In genomic region chr6:50588251-50588650, GRCm38 (mm10) we compare ENCODE assay signal across 8 mouse cellular contexts. TPM values are rescaled to one million over a fixed set of nuclear protein-coding genes. Genes with fewer than 3 reads are reported as not detected.
DNase-seq lines count a peak whose midpoint lies in the region; ATAC-seq and TF ChIP-seq lines count a peak whose summit lies in the region.

No protein-coding gene starts in this region.

- WGBS in heart, postnatal 0 days: 98% methylated on average over 1 of the region's 1 CpGs
- 91% methylated on average over 1 of the region's 1 CpGs for WGBS in heart, embryonic 11.5 days (ENCODE audit: insufficient replicate concordance)
- WGBS in thymus, adult 2 months: 96% methylated on average over 1 of the region's 1 CpGs

- no peak overlapping the region for H3K27ac ChIP-seq in heart, postnatal 0 days (ENCODE audit: low read depth)
- no peak overlapping the region for H3K27ac ChIP-seq in heart, embryonic 11.5 days (ENCODE audit: low read depth, low read length)
- no peak overlapping the region for H3K27ac ChIP-seq in thymus, adult 2 months (ENCODE audit: control insufficient read depth, insufficient read depth, low read length)

- no peaks in the 10 kb centered on the region for H3K36me3 ChIP-seq in heart, postnatal 0 days (replicated peaks; ENCODE audit: control insufficient read depth, insufficient read depth, low read length)
- no peaks in the 10 kb centered on the region for H3K36me3 ChIP-seq in heart, embryonic 11.5 days (ENCODE audit: control insufficient read depth, insufficient read depth, low read length)
- H3K36me3 ChIP-seq in thymus, adult 2 months (ENCODE audit: control insufficient read depth, insufficient read depth, low read length): no peaks in the 10 kb centered on the region

- no peak overlapping the region for H3K4me3 ChIP-seq in heart, postnatal 0 days (ENCODE audit: low read depth, low read length)
- no peak overlapping the region for H3K4me3 ChIP-seq in heart, embryonic 11.5 days (ENCODE audit: low read depth, low read length)
- H3K4me3 ChIP-seq in thymus, adult 2 months (ENCODE audit: control insufficient read depth, insufficient read depth, low read length): no peak overlapping the region

- TF ChIP-seq EP300 in heart, postnatal 0 days (IDR thresholded peaks at IDR 0.05; ENCODE audit: low read depth): no peak

- peak; percentile 72 for DNase-seq in heart, postnatal 0 days (ENCODE audit: low spot score)
- DNase-seq in thymus, adult 2 months: peak; percentile 69
- DNase-seq in thymus, postnatal 36 days: no peak
- peak; percentile 79 for DNase-seq in c-Kit-positive CD71-positive TER-119-negative erythroid progenitor cells, embryonic 14.5 days (ENCODE audit: low read depth)
- DNase-seq in heart, postnatal 4 days: peak; percentile 70
- DNase-seq in mesoderm, embryonic 11.5 days (ENCODE audit: low read depth, low spot score): peak; percentile 83
- peak; percentile 59 for DNase-seq in thymus, postnatal 4 days

- H3K27me3 ChIP-seq in heart, postnatal 0 days (ENCODE audit: control insufficient read depth, insufficient read depth, low read length): no peaks in the 10 kb centered on the region
- no peaks in the 10 kb centered on the region for H3K27me3 ChIP-seq in heart, embryonic 11.5 days (ENCODE audit: control insufficient read depth, insufficient read depth, low read length)
- no peaks in the 10 kb centered on the region for H3K27me3 ChIP-seq in thymus, adult 2 months (ENCODE audit: control insufficient read depth, insufficient read depth, low read length)

- TF ChIP-seq CTCF in heart, postnatal 0 days (IDR thresholded peaks at IDR 0.05; ENCODE audit: low read depth): peak; percentile 83
- TF ChIP-seq CTCF in thymus, adult 2 months (IDR thresholded peaks at IDR 0.05; ENCODE audit: borderline replicate concordance, control insufficient read depth, extremely low read depth, insufficient read depth, low read length, poor library complexity): no peak

- no peaks in the 10 kb centered on the region for H3K4me1 ChIP-seq in heart, postnatal 0 days (ENCODE audit: control insufficient read depth, insufficient read depth)
- 0 out of 2 replicates have a peak, but pooled peaks cover 2% of the 10 kb centered on the region for H3K4me1 ChIP-seq in heart, embryonic 11.5 days (ENCODE audit: control insufficient read depth, insufficient read depth, low read length)
- no peaks in the 10 kb centered on the region for H3K4me1 ChIP-seq in thymus, adult 2 months (replicated peaks; ENCODE audit: control insufficient read depth, insufficient read depth, low read length)

- no peak overlapping the region for H3K4me2 ChIP-seq in heart, postnatal 0 days (ENCODE audit: low read depth, low read length)
- H3K4me2 ChIP-seq in heart, embryonic 11.5 days: no peak overlapping the region

- no peak for ATAC-seq in heart, postnatal 0 days (ENCODE audit: insufficient read depth, low read depth)
- no peak for ATAC-seq in heart, embryonic 11.5 days (replicated peaks; ENCODE audit: insufficient number of reproducible peaks, low FRiP score, low TSS enrichment)

- TF ChIP-seq POLR2A in thymus, adult 2 months (IDR thresholded peaks at IDR 0.05; ENCODE audit: control insufficient read depth, extremely low read depth, insufficient read depth, low read length, poor library complexity): no peak

- no peaks in the 10 kb centered on the region for H3K9me3 ChIP-seq in heart, postnatal 0 days (replicated peaks; ENCODE audit: control insufficient read depth, low read length)
- H3K9me3 ChIP-seq in heart, embryonic 11.5 days (replicated peaks; ENCODE audit: control insufficient read depth, low read length): no peaks in the 10 kb centered on the region

- no peak overlapping the region for H3K9ac ChIP-seq in heart, postnatal 0 days (replicated peaks; ENCODE audit: low read depth, low read length)
- H3K9ac ChIP-seq in heart, embryonic 11.5 days (ENCODE audit: low read depth, low read length): no peak overlapping the region

RNA-seq across cellular contexts. Expression of gene 4921507P07Rik, which starts 8.2 kb away (rescaled TPM):
- total RNA-seq in heart, postnatal 0 days (2014; rRNA removed; ENCODE audit: low replicate concordance): not detected in 2 replicates
- polyA plus RNA-seq in heart, postnatal 0 days (2015; fragmentation: Nextera tagmentation; extraction: Ambion mirVana): 0.30 TPM in 2 replicates
- 0.30 and 0.50 TPM in 2 replicates for polyA plus RNA-seq in heart, embryonic 11.5 days (2014; fragmentation: Nextera tagmentation; extraction: Ambion mirVana)
- polyA plus RNA-seq in thymus, adult 2 months (2012; rRNA removed): 0.20 and 0.22 TPM in 2 replicates
- under 1 TPM; 0.36 to 0.55 TPM for total RNA-seq in heart, postnatal 4 days (2021)

RNA-seq across cellular contexts. Expression of gene Cycs, which starts 21.9 kb away (rescaled TPM):
- total RNA-seq in heart, postnatal 0 days (2014; rRNA removed; ENCODE audit: low replicate concordance): 86.9 and 87.9 TPM in 2 replicates
- 391 and 413 TPM in 2 replicates for polyA plus RNA-seq in heart, postnatal 0 days (2015; fragmentation: Nextera tagmentation; extraction: Ambion mirVana)
- polyA plus RNA-seq in heart, embryonic 11.5 days (2014; fragmentation: Nextera tagmentation; extraction: Ambion mirVana): 168 and 176 TPM in 2 replicates
- polyA plus RNA-seq in thymus, adult 2 months (2012; rRNA removed): 4.6 and 5.2 TPM in 2 replicates
- total RNA-seq in heart, postnatal 4 days (2021): 100 to 1,000 TPM; 143 to 150 TPM

Comparison
In these comparisons a context has a peak if more than half of its experiments do, and no peak if none do; other contexts are left out.
1. DNase-seq: peak in heart, postnatal 0 days (single experiment), thymus, adult 2 months (single experiment), c-Kit-positive CD71-positive TER-119-negative erythroid progenitor cells, embryonic 14.5 days (single experiment), heart, postnatal 4 days (single experiment), mesoderm, embryonic 11.5 days (single experiment) and thymus, postnatal 4 days (single experiment); none in thymus, postnatal 36 days (0 of 2).
2. RNA of gene Cycs, which starts 21.9 kb away (polyA plus RNA-seq): 391 to 413 TPM in heart, postnatal 0 days and 168 to 176 TPM in heart, embryonic 11.5 days; 4.6 to 5.2 TPM in thymus, adult 2 months; every median in the first group is over 10 times any median in the second.